ENCODE assay signal across 11 mouse cellular contexts in genomic region chr9:76237243-76237642, GRCm38 (mm10). TPM values are rescaled to one million over a fixed set of nuclear protein-coding genes. Genes with fewer than 3 reads are reported as not detected.
A peak's percentile ranks its signal among the peaks of the same experiment; 100 is the strongest.
DNase-seq lines count a peak whose midpoint lies in the region; ATAC-seq lines count a peak whose summit lies in the region.
"Had no signal": no experiment of that assay in that cellular context is flagged by ENCODE, and none has a peak within 500 bp of the region (broad histone marks: within the 10 kb centered on the region; RNA-seq: fewer than 3 reads in every experiment).

No protein-coding gene starts in this region.

- no peak overlapping the region for H3K4me2 ChIP-seq in neural tube, embryonic 11.5 days (ENCODE audit: low read depth)
- H3K4me2 ChIP-seq in limb, embryonic 13.5 days (replicated peaks) = peak overlapping the region; percentile 68

- no peaks in the 10 kb centered on the region for H3K9me3 ChIP-seq in heart, embryonic 10.5 days
- no peaks in the 10 kb centered on the region for H3K9me3 ChIP-seq in neural tube, embryonic 11.5 days (ENCODE audit: control insufficient read depth, low read length)
- no peaks in the 10 kb centered on the region for H3K9me3 ChIP-seq in limb, embryonic 13.5 days
- H3K9me3 ChIP-seq: megakaryocyte, embryonic 14.5 days had no signal

- H3K27ac ChIP-seq in heart, embryonic 10.5 days = peak overlapping the region; percentile 44; the same call in 1 of the 2 replicates
- no peak overlapping the region for H3K27ac ChIP-seq in neural tube, embryonic 11.5 days (ENCODE audit: low read depth, low read length)
- no peak overlapping the region for H3K27ac ChIP-seq in limb, embryonic 13.5 days
- H3K27ac ChIP-seq: hindbrain, embryonic 14.5 days had no signal

- no peak for DNase-seq in heart, embryonic 10.5 days (ENCODE audit: low spot score)
- no peak for DNase-seq in heart, postnatal 10 days
- peak; percentile 18 for DNase-seq in neural tube, embryonic 11.5 days (ENCODE audit: low spot score)
- DNase-seq in neural tube, embryonic 10.5 days (ENCODE audit: extremely low spot score, low spot score) = no peak
- no peak for DNase-seq in layer of hippocampus, adult 9-11 months
- DNase-seq in layer of hippocampus, postnatal 10 days (ENCODE audit: low spot score in 2 of 2) = no peak
- no peak for DNase-seq in thymus, postnatal 10 days (ENCODE audit: low spot score in 2 of 2)

- no peaks in the 10 kb centered on the region for H3K27me3 ChIP-seq in heart, embryonic 10.5 days (ENCODE audit: insufficient read depth, poor library complexity, severe bottlenecking)
- no peaks in the 10 kb centered on the region for H3K27me3 ChIP-seq in neural tube, embryonic 11.5 days (ENCODE audit: control insufficient read depth, insufficient read depth, low read length)
- H3K27me3 ChIP-seq in limb, embryonic 13.5 days = peaks cover 2% of the 10 kb centered on the region; the same call in 1 of the 2 replicates
- H3K27me3 ChIP-seq: CH12.LX; megakaryocyte, embryonic 14.5 days had no signal

- H3K36me3 ChIP-seq in heart, embryonic 10.5 days = no peaks in the 10 kb centered on the region
- no peaks in the 10 kb centered on the region for H3K36me3 ChIP-seq in neural tube, embryonic 11.5 days (ENCODE audit: control insufficient read depth, insufficient read depth, low read length)
- H3K36me3 ChIP-seq in limb, embryonic 13.5 days = no peaks in the 10 kb centered on the region

- H3K9ac ChIP-seq in neural tube, embryonic 11.5 days (ENCODE audit: low read length) = no peak overlapping the region
- no peak overlapping the region for H3K9ac ChIP-seq in limb, embryonic 13.5 days
- H3K9ac ChIP-seq: hindbrain, embryonic 14.5 days had no signal

- intact Hi-C loops in heart, postnatal 10 days (cut with DNase I) = loop anchor here (2.0 to 5.0 kb wide), 2 partner anchors 114 to 520 kb away; no protein-coding TSS in a partner anchor

- peak overlapping the region; percentile 63 for H3K4me3 ChIP-seq in heart, embryonic 10.5 days
- H3K4me3 ChIP-seq in neural tube, embryonic 11.5 days (ENCODE audit: low read depth, low read length) = no peak overlapping the region
- H3K4me3 ChIP-seq in limb, embryonic 13.5 days = peak overlapping the region; percentile 24; the same call in 1 of the 2 replicates

- ATAC-seq in neural tube, embryonic 11.5 days (ENCODE audit: insufficient read depth, low FRiP score, low TSS enrichment) = no peak
- peak; percentile 45; the same call in 1 of the 2 replicates for ATAC-seq in limb, embryonic 13.5 days (ENCODE audit: low FRiP score, low read depth)

- 35% methylated on average over 12 of the region's 12 CpGs for WGBS in heart, embryonic 10.5 days
- 56% methylated on average over 12 of the region's 12 CpGs for WGBS in neural tube, embryonic 11.5 days
- WGBS in limb, embryonic 13.5 days = 24% methylated on average over 12 of the region's 12 CpGs

- H3K4me1 ChIP-seq in heart, embryonic 10.5 days = peaks cover 10% of the 10 kb centered on the region
- H3K4me1 ChIP-seq in neural tube, embryonic 11.5 days (ENCODE audit: control insufficient read depth, insufficient read depth, low read length) = no peaks in the 10 kb centered on the region
- H3K4me1 ChIP-seq in limb, embryonic 13.5 days = peaks cover 17% of the 10 kb centered on the region

RNA-seq across cellular contexts. Expression of gene Gfral, which starts 23.8 kb away (rescaled TPM):
- polyA plus RNA-seq in heart, embryonic 10.5 days (2016; fragmentation: Nextera tagmentation; extraction: Ambion mirVana) = not detected in 2 replicates
- total RNA-seq in heart, postnatal 10 days (2021) = not detected
- polyA plus RNA-seq in neural tube, embryonic 11.5 days (2014; fragmentation: Nextera tagmentation; extraction: Ambion mirVana) = not detected in 2 replicates
- not detected in 2 replicates for polyA plus RNA-seq in limb, embryonic 13.5 days (2015; fragmentation: Nextera tagmentation; extraction: Ambion mirVana)
- not detected for total RNA-seq in layer of hippocampus, postnatal 10 days (2021)
- total RNA-seq: CH12.LX had no signal
- polyA plus RNA-seq: hindbrain, embryonic 14.5 days had no signal
